Mouse (Mus musculus): ENCODE results near the gene Kif3a. TPM values are rescaled to one million over a fixed set of nuclear protein-coding genes. Genes with fewer than 3 reads are reported as not detected.

The Kif3a gene
- total and polyA plus RNA-seq, 2 experiments from 2014 or later: 6.1 to 23.7 TPM

GRCm38 (mm10) chr11:53609672-53610071, 42.5 kb downstream of the Kif3a start:
- no peaks in the 10 kb centered on the region for H3K9me3 ChIP-seq (replicated peaks; ENCODE audit: control insufficient read depth, low read length)
- H3K27me3 ChIP-seq (ENCODE audit: control insufficient read depth, insufficient read depth, low read length): no peaks in the 10 kb centered on the region
- no peak overlapping the region for H3K27ac ChIP-seq (ENCODE audit: low read depth)
- 59% methylated on average over 3 of the region's 3 CpGs for WGBS
- H3K9ac ChIP-seq (replicated peaks; ENCODE audit: low read depth, low read length): no peak overlapping the region
- TF ChIP-seq CTCF (IDR thresholded peaks at IDR 0.05; ENCODE audit: low read depth): no peak
- no peak for TF ChIP-seq EP300 (IDR thresholded peaks at IDR 0.05; ENCODE audit: low read depth)
- H3K36me3 ChIP-seq (replicated peaks; ENCODE audit: control insufficient read depth, insufficient read depth, low read length): no peaks in the 10 kb centered on the region
- no peak overlapping the region for H3K4me3 ChIP-seq (ENCODE audit: low read depth, low read length)
- no peak for DNase-seq (ENCODE audit: low spot score)
- H3K4me2 ChIP-seq (ENCODE audit: low read depth, low read length): no peak overlapping the region
- no peaks in the 10 kb centered on the region for H3K4me1 ChIP-seq (ENCODE audit: control insufficient read depth, insufficient read depth)
- no peak for ATAC-seq (ENCODE audit: insufficient read depth, low read depth)

- no peak overlapping the region for H3K4me3 ChIP-seq (ENCODE audit: low read depth, low read length)
- H3K36me3 ChIP-seq (replicated peaks; ENCODE audit: control insufficient read depth, insufficient read depth, low read length): no peaks in the 10 kb centered on the region
- H3K9me3 ChIP-seq (replicated peaks; ENCODE audit: control insufficient read depth, low read length): no peaks in the 10 kb centered on the region
- no peak overlapping the region for H3K27ac ChIP-seq (ENCODE audit: low read depth)
- H3K4me2 ChIP-seq (ENCODE audit: low read depth, low read length): no peak overlapping the region
- no peak for ATAC-seq (ENCODE audit: insufficient read depth, low read depth)
- no peak for TF ChIP-seq EP300 (IDR thresholded peaks at IDR 0.05; ENCODE audit: low read depth)
- TF ChIP-seq CTCF (IDR thresholded peaks at IDR 0.05; ENCODE audit: low read depth): no peak
- 59% methylated on average over 6 of the region's 6 CpGs for WGBS
- no peaks in the 10 kb centered on the region for H3K4me1 ChIP-seq (ENCODE audit: control insufficient read depth, insufficient read depth)
- H3K27me3 ChIP-seq (ENCODE audit: control insufficient read depth, insufficient read depth, low read length): no peaks in the 10 kb centered on the region
- DNase-seq (ENCODE audit: low spot score): no peak
- H3K9ac ChIP-seq (replicated peaks; ENCODE audit: low read depth, low read length): no peak overlapping the region
These were observed 48.0 kb downstream of the Kif3a start for GRCm38 (mm10) chr11:53615172-53615571.

DNA sequence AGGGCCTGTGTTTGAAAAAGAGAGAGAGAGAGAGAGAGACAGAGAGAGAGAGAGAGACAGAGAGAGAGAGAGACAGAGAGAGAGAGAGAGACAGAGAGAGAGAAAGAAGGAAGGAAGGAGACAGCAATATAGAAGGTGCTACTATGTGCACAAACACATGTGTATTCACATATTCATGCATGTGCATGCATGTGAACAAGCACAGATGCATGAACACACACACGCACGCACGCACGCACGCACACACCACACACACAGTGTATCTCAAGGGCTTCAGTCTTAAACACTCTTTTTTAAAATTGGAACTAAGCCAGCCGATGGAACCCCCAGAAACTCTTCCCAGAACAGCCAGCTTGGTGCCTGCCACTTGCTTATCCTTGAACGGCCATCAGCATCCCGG, 48.4 kb downstream of the Kif3a start:
- ATAC-seq (ENCODE audit: insufficient read depth, low read depth) (no peak), DNase-seq (ENCODE audit: low spot score) (no peak)
- Histone ChIP-seq H3K9ac (replicated peaks; ENCODE audit: low read depth, low read length) (no peak overlapping the region), H3K27ac (ENCODE audit: low read depth) (no peak overlapping the region), H3K36me3 (replicated peaks; ENCODE audit: control insufficient read depth, insufficient read depth, low read length) (no peaks in the 10 kb centered on the region), H3K4me1 (ENCODE audit: control insufficient read depth, insufficient read depth) (no peaks in the 10 kb centered on the region), H3K9me3 (replicated peaks; ENCODE audit: control insufficient read depth, low read length) (no peaks in the 10 kb centered on the region), H3K27me3 (ENCODE audit: control insufficient read depth, insufficient read depth, low read length) (no peaks in the 10 kb centered on the region), H3K4me3 (ENCODE audit: low read depth, low read length) (no peak overlapping the region), H3K4me2 (ENCODE audit: low read depth, low read length) (no peak overlapping the region)
- WGBS: 86% methylated on average over 8 of the region's 8 CpGs
- no peak for TF ChIP-seq CTCF (IDR thresholded peaks at IDR 0.05; ENCODE audit: low read depth)
- TF ChIP-seq EP300 (IDR thresholded peaks at IDR 0.05; ENCODE audit: low read depth): no peak

DNA sequence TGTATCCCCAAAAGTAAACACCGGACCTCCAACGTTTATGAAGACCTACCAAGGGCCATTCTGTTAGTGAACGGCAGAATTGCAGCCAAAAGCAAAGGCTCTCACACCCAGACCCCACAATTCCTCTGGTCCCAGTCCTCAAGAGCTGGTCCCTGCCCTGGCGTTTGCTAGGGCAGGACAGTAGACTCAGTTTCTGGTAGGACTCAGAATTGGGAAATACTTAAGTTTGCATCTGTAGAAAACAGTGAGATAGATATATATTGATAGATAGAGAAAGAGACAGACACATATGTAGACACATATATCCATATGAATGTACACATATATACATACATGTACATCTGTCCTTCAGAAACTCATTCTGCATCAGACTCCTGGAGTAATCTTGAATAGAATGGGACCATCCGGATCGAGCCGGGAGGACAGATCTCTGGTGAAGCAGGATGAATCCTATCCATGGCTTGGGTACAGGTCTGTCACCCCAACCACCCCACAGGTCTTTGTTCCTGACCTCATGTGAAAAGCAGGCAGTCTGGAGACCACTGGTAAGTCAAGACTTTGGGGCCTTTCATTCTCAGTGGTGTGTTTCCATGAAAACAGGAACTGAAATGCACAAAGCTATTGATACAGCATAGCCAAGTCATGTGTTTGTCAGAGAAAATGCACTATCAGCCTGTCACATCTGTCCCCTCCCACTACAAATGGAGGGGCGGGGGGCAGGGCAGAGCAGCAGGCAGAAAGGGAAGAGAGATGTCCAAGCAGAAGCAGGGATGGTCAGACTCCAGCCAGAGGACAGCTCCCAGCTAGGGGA, 49.8 kb downstream of the Kif3a start:
- 80% methylated on average over 8 of the region's 8 CpGs for WGBS
- Histone ChIP-seq H3K27me3 (ENCODE audit: control insufficient read depth, insufficient read depth, low read length) (no peaks in the 10 kb centered on the region), H3K36me3 (replicated peaks; ENCODE audit: control insufficient read depth, insufficient read depth, low read length) (no peaks in the 10 kb centered on the region), H3K9ac (replicated peaks; ENCODE audit: low read depth, low read length) (no peak overlapping the region), H3K27ac (ENCODE audit: low read depth) (no peak overlapping the region), H3K4me2 (ENCODE audit: low read depth, low read length) (no peak overlapping the region), H3K9me3 (replicated peaks; ENCODE audit: control insufficient read depth, low read length) (no peaks in the 10 kb centered on the region), H3K4me1 (ENCODE audit: control insufficient read depth, insufficient read depth) (no peaks in the 10 kb centered on the region), H3K4me3 (ENCODE audit: low read depth, low read length) (no peak overlapping the region)
- no peak for TF ChIP-seq EP300 (IDR thresholded peaks at IDR 0.05; ENCODE audit: low read depth)
- no peak for TF ChIP-seq CTCF (IDR thresholded peaks at IDR 0.05; ENCODE audit: low read depth)
- no peak for ATAC-seq (ENCODE audit: insufficient read depth, low read depth)
- DNase-seq (ENCODE audit: low spot score): no peak

GRCm38 (mm10) chr11:53617562-53618109, 50.5 kb downstream of the Kif3a start:
- H3K9me3 ChIP-seq (replicated peaks; ENCODE audit: control insufficient read depth, low read length): no peaks in the 10 kb centered on the region
- no peak overlapping the region for H3K4me2 ChIP-seq (ENCODE audit: low read depth, low read length)
- no peaks in the 10 kb centered on the region for H3K27me3 ChIP-seq (ENCODE audit: control insufficient read depth, insufficient read depth, low read length)
- no peak overlapping the region for H3K27ac ChIP-seq (ENCODE audit: low read depth)
- H3K9ac ChIP-seq (replicated peaks; ENCODE audit: low read depth, low read length): no peak overlapping the region
- WGBS: 64% methylated on average over 4 of the region's 4 CpGs
- H3K4me3 ChIP-seq (ENCODE audit: low read depth, low read length): no peak overlapping the region
- ATAC-seq (ENCODE audit: insufficient read depth, low read depth) (no peak), DNase-seq (ENCODE audit: low spot score) (no peak)
- no peaks in the 10 kb centered on the region for H3K36me3 ChIP-seq (replicated peaks; ENCODE audit: control insufficient read depth, insufficient read depth, low read length)
- H3K4me1 ChIP-seq (ENCODE audit: control insufficient read depth, insufficient read depth): no peaks in the 10 kb centered on the region
- TF ChIP-seq CTCF (IDR thresholded peaks at IDR 0.05; ENCODE audit: low read depth): no peak
- TF ChIP-seq EP300 (IDR thresholded peaks at IDR 0.05; ENCODE audit: low read depth): no peak

Measured in heart, postnatal 0 days (tissue).